Mouse (Mus musculus) erythroid progenitor cell, adult 5-6 weeks (primary cell): Measurements from ENCODE around the gene Camkk1. TPM values are rescaled to one million over a fixed set of nuclear protein-coding genes. Genes with fewer than 3 reads are reported as not detected.

Source experiments
- ATAC-seq: replicated peaks from 2 replicates; pipeline ENCODE4 v1.8.0; 2016; ENCODE audit warnings: moderate number of reproducible peaks, mild to moderate bottlenecking, moderate TSS enrichment, inconsistent platforms; ENCODE audit not compliant: poor library complexity, low FRiP score, severe bottlenecking
- total RNA-seq, 2 experiments: library from RNA; stranded (forward) in 1 of 2; stranded (reverse) in 1 of 2; fragments of 150-400 nt in 1 of 2; fragments of 186-747, 209-891 nt in 1 of 2; gene quantifications; 2 replicates each; pipeline versions ENCODE4 v1.2.3 to v1.2.4; 2015 to 2017; ENCODE audit warnings: low replicate concordance in 2 of 2

Camkk1 gene
- total RNA-seq, 2 experiments from 2014 or later: 0.76 TPM; not detected in 1

- peak; percentile 33 for ATAC-seq
Measured at GRCm38 (mm10) chr11:73048030-73048876, 29.4 kb downstream of the Camkk1 start.

GRCm38 (mm10) chr11:73049335-73049734, 30.5 kb downstream of the Camkk1 start:
- ATAC-seq: peak; percentile 54; the same call in 1 of the 2 replicates

- ATAC-seq: no peak
Measured at GRCm38 (mm10) chr11:73052795-73053194, 34.0 kb downstream of the Camkk1 start.

GRCm38 (mm10) chr11:73057701-73058100, 38.9 kb downstream of the Camkk1 start:
- no peak for ATAC-seq

GRCm38 (mm10) chr11:73059630-73060029, 40.8 kb downstream of the Camkk1 start:
- ATAC-seq: no peak

- ATAC-seq: no peak
Measured at GRCm38 (mm10) chr11:73061413-73061812, 42.6 kb downstream of the Camkk1 start.

- no peak for ATAC-seq
Measured at GRCm38 (mm10) chr11:73071839-73072238, 53.0 kb downstream of the Camkk1 start.

GRCm38 (mm10) chr11:73076295-73076694, 57.5 kb downstream of the Camkk1 start:
- ATAC-seq: no peak

GRCm38 (mm10) chr11:73076733-73077132, 57.9 kb downstream of the Camkk1 start:
- ATAC-seq: no peak

- no peak for ATAC-seq
Measured at GRCm38 (mm10) chr11:73077211-73077720, 58.5 kb downstream of the Camkk1 start.

- ATAC-seq: no peak
Measured at GRCm38 (mm10) chr11:73078615-73079014, 59.8 kb downstream of the Camkk1 start.

- ATAC-seq: no peak
Measured at GRCm38 (mm10) chr11:73080306-73080705, 61.5 kb downstream of the Camkk1 start.

- no peak for ATAC-seq
Measured at GRCm38 (mm10) chr11:73084303-73084702, 65.5 kb downstream of the Camkk1 start.

GRCm38 (mm10) chr11:73084804-73085231, 66.0 kb downstream of the Camkk1 start:
- no peak for ATAC-seq

GRCm38 (mm10) chr11:73085391-73085790, 66.6 kb downstream of the Camkk1 start:
- ATAC-seq: no peak

GRCm38 (mm10) chr11:73087700-73088480, 69.1 kb downstream of the Camkk1 start:
- ATAC-seq: no peak

GRCm38 (mm10) chr11:73090283-73090682, 71.5 kb downstream of the Camkk1 start, which contains the start of gene Itgae:
Gene Itgae (plus strand): TSS chr11:73090583.
- no peak for ATAC-seq

GRCm38 (mm10) chr11:73090826-73091225, 72.0 kb downstream of the Camkk1 start:
- no peak for ATAC-seq
